Mouse (Mus musculus) hindbrain, embryonic 16.5 days (tissue): ENCODE results near the gene Tex38. TPM values are rescaled to one million over a fixed set of nuclear protein-coding genes. Genes with fewer than 3 reads are reported as not detected.

Source experiments
- ATAC-seq: fragments of 200-750 bp; cut with Nextera tagmentation; 2 replicates; pipeline ENCODE4 v1.8.0; 2017; ENCODE audit warnings: moderate TSS enrichment, moderate library complexity
- H3K27ac ChIP-seq: fragments of 300-500 bp; sonication (generic); 2 replicates; pipeline ENCODE4 v1.5.1; 2014; ENCODE audit warnings: low read depth, mild to moderate bottlenecking, control low read depth, low read length, moderate library complexity
- H3K27me3 ChIP-seq: fragments of 300-500 bp; sonication (generic); replicated peaks from 2 replicates; pipeline ENCODE4 v1.6.1; 2014; ENCODE audit warnings: low read length; ENCODE audit not compliant: control insufficient read depth, insufficient read depth
- H3K36me3 ChIP-seq: fragments of 300-500 bp; sonication (generic); 2 replicates; pipeline ENCODE4 v1.6.1; 2014; ENCODE audit warnings: mild to moderate bottlenecking, low read length, moderate library complexity, mixed read lengths; ENCODE audit not compliant: control insufficient read depth, insufficient read depth
- H3K4me1 ChIP-seq: fragments of 300-500 bp; sonication (generic); 2 replicates; pipeline ENCODE4 v1.6.1; 2014; ENCODE audit warnings: low read depth, low read length; ENCODE audit not compliant: control insufficient read depth, insufficient read depth
- H3K4me2 ChIP-seq: fragments of 300-500 bp; sonication (generic); 2 replicates; pipeline ENCODE4 v1.6.1; 2014; ENCODE audit warnings: mild to moderate bottlenecking, low read length, control low read depth, moderate library complexity
- H3K4me3 ChIP-seq: fragments of 300-500 bp; sonication (generic); 2 replicates; pipeline ENCODE4 v1.5.1; 2014; ENCODE audit warnings: mild to moderate bottlenecking, low read length, control low read depth, moderate library complexity
- H3K9ac ChIP-seq: fragments of 300-500 bp; sonication (generic); 2 replicates; pipeline ENCODE4 v1.6.1; 2014; ENCODE audit warnings: low read depth, mild to moderate bottlenecking, control low read depth, low read length, moderate library complexity
- H3K9me3 ChIP-seq: fragments of 300-500 bp; sonication (generic); 2 replicates; pipeline ENCODE4 v1.6.1; 2014; ENCODE audit warnings: mild to moderate bottlenecking, low read length, moderate library complexity; ENCODE audit not compliant: control insufficient read depth
- WGBS: fragments of 180-500 bp; shearing (Covaris S2); extraction: QIAGEN DNeasy Blood & Tissue Kit; methylation state at CpG from one replicate; pipeline ENCODE4 v1.1.7; 2014; 5-methylcytosine and 5-hydroxymethylcytosine counted together
- polyA plus RNA-seq: library from polyadenylated mRNA; unstranded; fragments of >200 nt; fragmentation: Nextera tagmentation; extraction: Ambion mirVana; gene quantifications from 2 replicates; pipeline ENCODE4 v1.2.1, GENCODE M21; 2015

Gene Tex38
- polyA plus RNA-seq, 1 experiment from 2014 or later: 0.33 TPM

- H3K27me3 ChIP-seq: no peaks in the 10 kb centered on the region
- H3K4me2 ChIP-seq: no peak overlapping the region
- H3K4me1 ChIP-seq: no peaks in the 10 kb centered on the region
- H3K36me3 ChIP-seq: no peaks in the 10 kb centered on the region
- H3K9me3 ChIP-seq: no peaks in the 10 kb centered on the region
- H3K9ac ChIP-seq: no peak overlapping the region
- H3K27ac ChIP-seq: no peak overlapping the region
- ATAC-seq: no peak
- no peak overlapping the region for H3K4me3 ChIP-seq
Measured at GRCm38 (mm10) chr4:115821431-115821830, 40.6 kb upstream of the Tex38 start.

- Histone ChIP-seq H3K36me3 (no peaks in the 10 kb centered on the region), H3K27ac (no peak overlapping the region), H3K27me3 (no peaks in the 10 kb centered on the region), H3K4me1 (no peaks in the 10 kb centered on the region), H3K4me2 (no peak overlapping the region), H3K9me3 (no peaks in the 10 kb centered on the region), H3K9ac (no peak overlapping the region), H3K4me3 (no peak overlapping the region)
- no peak for ATAC-seq
- 71% methylated on average over 3 of the region's 3 CpGs for WGBS
Measured at GRCm38 (mm10) chr4:115820944-115821343, 40.1 kb upstream of the Tex38 start.

- Histone ChIP-seq H3K4me3 (no peak overlapping the region), H3K27ac (no peak overlapping the region), H3K27me3 (no peaks in the 10 kb centered on the region), H3K36me3 (no peaks in the 10 kb centered on the region), H3K4me2 (no peak overlapping the region), H3K9ac (no peak overlapping the region), H3K9me3 (no peaks in the 10 kb centered on the region), H3K4me1 (no peaks in the 10 kb centered on the region)
- WGBS: 81% methylated on average over 3 of the region's 3 CpGs
- no peak for ATAC-seq
Measured at GRCm38 (mm10) chr4:115820199-115820598, 39.4 kb upstream of the Tex38 start.

DNA sequence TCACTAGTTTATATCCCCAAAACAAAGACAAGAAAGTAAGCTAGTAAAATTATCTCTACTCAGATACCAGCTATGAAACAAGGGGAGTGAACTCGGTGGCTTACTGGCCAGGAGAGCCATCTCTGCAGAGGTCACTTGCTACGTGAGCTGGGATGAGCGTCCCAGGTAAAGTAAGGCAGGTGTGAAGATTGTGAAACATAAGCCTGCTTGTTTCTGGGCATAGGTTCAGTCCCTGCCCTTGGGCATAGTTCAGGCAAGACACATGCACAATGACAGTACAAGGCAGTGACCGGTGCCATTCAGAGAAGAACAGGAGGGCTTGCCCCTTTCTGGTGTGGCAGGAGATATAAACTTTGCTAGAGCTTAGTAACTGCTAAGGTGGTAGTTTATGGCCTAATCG, 34.8 kb upstream of the Tex38 start:
- no peaks in the 10 kb centered on the region for H3K9me3 ChIP-seq
- no peak overlapping the region for H3K27ac ChIP-seq
- H3K4me2 ChIP-seq: no peak overlapping the region
- no peak overlapping the region for H3K4me3 ChIP-seq
- no peaks in the 10 kb centered on the region; the same call in 1 of the 2 replicates for H3K36me3 ChIP-seq
- 92% methylated on average over 5 of the region's 5 CpGs for WGBS
- no peak overlapping the region for H3K9ac ChIP-seq
- ATAC-seq: no peak
- no peaks in the 10 kb centered on the region for H3K27me3 ChIP-seq
- H3K4me1 ChIP-seq: no peaks in the 10 kb centered on the region

DNA sequence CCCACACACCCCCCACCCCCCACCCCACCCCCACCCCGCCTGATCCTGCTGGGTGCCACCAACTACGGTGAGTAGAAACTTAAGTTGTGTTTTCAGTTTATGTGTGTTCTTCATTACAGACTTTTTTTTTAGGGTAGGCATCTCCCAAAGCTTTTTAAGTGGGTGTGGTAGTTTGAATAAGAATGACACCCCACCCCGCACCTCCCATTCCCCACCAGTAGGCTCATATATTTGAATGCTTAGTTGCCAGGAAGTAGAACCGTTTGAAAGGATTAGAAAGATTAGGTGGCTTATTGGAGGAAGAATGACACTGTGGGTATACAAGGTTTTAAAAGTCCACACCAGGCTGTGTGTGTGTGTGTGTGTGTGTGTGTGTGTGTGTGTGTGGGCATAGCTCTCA, 31.5 kb upstream of the Tex38 start:
- Histone ChIP-seq H3K4me1 (no peaks in the 10 kb centered on the region), H3K9ac (no peak overlapping the region), H3K36me3 (no peaks in the 10 kb centered on the region; the same call in 1 of the 2 replicates), H3K27me3 (no peaks in the 10 kb centered on the region), H3K4me3 (no peak overlapping the region), H3K27ac (no peak overlapping the region), H3K9me3 (no peaks in the 10 kb centered on the region), H3K4me2 (no peak overlapping the region)
- ATAC-seq: no peak
- WGBS: 92% methylated on average over 4 of the region's 4 CpGs

- Histone ChIP-seq H3K4me2 (no peak overlapping the region), H3K27ac (no peak overlapping the region), H3K4me3 (no peak overlapping the region), H3K4me1 (no peaks in the 10 kb centered on the region), H3K9me3 (no peaks in the 10 kb centered on the region), H3K36me3 (peaks cover 18% of the 10 kb centered on the region), H3K27me3 (no peaks in the 10 kb centered on the region), H3K9ac (no peak overlapping the region)
- 58% methylated on average over 3 of the region's 3 CpGs for WGBS
- no peak for ATAC-seq
Measured at GRCm38 (mm10) chr4:115799981-115800380, 19.2 kb upstream of the Tex38 start.

- ATAC-seq: no peak
- WGBS: 93% methylated on average over 3 of the region's 3 CpGs
- no peak overlapping the region for H3K9ac ChIP-seq
- peaks cover 26% of the 10 kb centered on the region for H3K36me3 ChIP-seq
- no peaks in the 10 kb centered on the region for H3K9me3 ChIP-seq
- H3K4me1 ChIP-seq: no peaks in the 10 kb centered on the region
- no peak overlapping the region for H3K4me3 ChIP-seq
- no peak overlapping the region for H3K27ac ChIP-seq
- no peaks in the 10 kb centered on the region for H3K27me3 ChIP-seq
- no peak overlapping the region for H3K4me2 ChIP-seq
Measured at GRCm38 (mm10) chr4:115795360-115795759, 14.5 kb upstream of the Tex38 start.

DNA sequence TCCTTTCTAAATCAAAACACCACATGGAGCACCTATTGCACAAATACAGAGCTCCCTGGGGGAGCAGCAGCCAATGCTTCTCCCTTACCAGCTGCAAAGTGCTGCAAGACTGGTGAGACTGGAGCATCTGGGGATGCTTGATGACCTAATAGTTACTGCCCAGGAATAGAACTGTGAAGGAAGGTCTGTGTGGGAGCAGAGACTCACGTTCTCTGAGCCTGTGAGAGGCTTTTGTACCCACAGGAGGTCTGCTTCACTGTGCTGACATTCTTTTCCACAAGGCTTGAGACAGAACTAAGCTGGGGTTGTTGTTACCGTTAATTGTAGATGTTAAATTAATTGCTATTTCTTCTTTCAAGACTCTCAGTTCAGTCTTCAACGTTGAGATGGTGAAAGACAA, 10.0 kb upstream of the Tex38 start:
- Histone ChIP-seq H3K27ac (no peak overlapping the region), H3K4me3 (no peak overlapping the region), H3K36me3 (peaks cover 22% of the 10 kb centered on the region), H3K27me3 (no peaks in the 10 kb centered on the region), H3K4me1 (peaks cover under 1% of the 10 kb centered on the region), H3K9me3 (no peaks in the 10 kb centered on the region), H3K4me2 (no peak overlapping the region), H3K9ac (no peak overlapping the region)
- 87% methylated on average over 3 of the region's 3 CpGs for WGBS
- ATAC-seq: no peak

DNA sequence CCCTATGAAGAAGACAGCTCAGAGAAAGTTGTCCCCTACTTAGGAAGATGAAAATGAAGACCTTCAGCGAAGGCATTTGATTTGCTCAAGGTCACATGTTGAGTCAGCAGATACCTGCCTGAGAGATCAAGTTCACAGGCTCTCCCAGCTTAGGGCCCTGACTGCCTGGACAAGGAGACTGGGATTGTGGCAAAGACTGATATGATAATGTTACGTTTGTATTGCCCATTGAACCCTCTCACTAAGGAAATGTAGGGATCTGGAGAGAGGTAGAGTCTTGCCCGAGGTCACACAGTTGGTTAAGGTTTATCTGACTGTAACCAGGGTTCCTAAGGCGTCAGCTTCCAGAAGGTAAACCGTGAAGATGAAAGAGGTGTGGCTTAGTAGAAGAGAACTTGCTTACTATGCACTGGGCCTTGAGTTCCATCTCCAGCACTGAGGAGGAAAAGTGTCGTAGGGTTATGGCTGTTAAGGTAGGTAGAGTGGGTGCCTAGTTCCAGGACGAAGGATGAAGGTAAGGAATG, 4.8 kb upstream of the Tex38 start:
- H3K27me3 ChIP-seq: no peaks in the 10 kb centered on the region
- no peak for ATAC-seq
- no peak overlapping the region for H3K27ac ChIP-seq
- H3K36me3 ChIP-seq: peaks cover 7% of the 10 kb centered on the region; the same call in 1 of the 2 replicates
- H3K9ac ChIP-seq: peak overlapping the region; percentile 86
- no peaks in the 10 kb centered on the region for H3K9me3 ChIP-seq
- peak overlapping the region; percentile 69 for H3K4me3 ChIP-seq
- WGBS: 57% methylated on average over 7 of the region's 7 CpGs
- peaks cover 10% of the 10 kb centered on the region for H3K4me1 ChIP-seq
- H3K4me2 ChIP-seq: peak overlapping the region; percentile 89
